Mouse (Mus musculus) midbrain, postnatal 0 days (tissue): ENCODE measurements at regions not wholly inside any gene's neighbourhood (a gene's known extent, or its start where the extent isn't known, plus 50 kb on each side); places are given as distances from the start of the nearest gene placed in this dataset.
"Not testable (repeated sequence)": the region's sequence is repeated elsewhere in the genome, so short reads cannot be mapped to it uniquely, and the experiment has no call there.

Experiments
- ATAC-seq: fragments of 200-750 bp; cut with Nextera tagmentation; 2 replicates; pipeline ENCODE4 v1.8.0; 2017; ENCODE audit warnings: moderate number of reproducible peaks, mild to moderate bottlenecking, moderate TSS enrichment, moderate library complexity; ENCODE audit not compliant: low FRiP score
- DNase-seq: peaks from one replicate; pipeline ENCODE4 v3.0.0-alpha.2; 2015; ENCODE audit warnings: low spot score
- H3K27ac ChIP-seq: fragments of 300-500 bp; sonication (generic); 2 replicates; pipeline ENCODE4 v1.5.1; 2014; ENCODE audit warnings: low read depth, mild to moderate bottlenecking, low read length, mixed read lengths
- H3K27me3 ChIP-seq: fragments of 300-500 bp; sonication (generic); 2 replicates; pipeline ENCODE4 v1.6.1; 2014; ENCODE audit warnings: low read length, control low read depth, mixed read lengths; ENCODE audit not compliant: insufficient read depth
- H3K36me3 ChIP-seq: fragments of 300-500 bp; sonication (generic); 2 replicates; pipeline ENCODE4 v1.6.1; 2014; ENCODE audit warnings: low read length, control low read depth, mixed read lengths; ENCODE audit not compliant: insufficient read depth
- H3K4me1 ChIP-seq: fragments of 300-500 bp; sonication (generic); 2 replicates; pipeline ENCODE4 v1.6.1; 2014; ENCODE audit warnings: mild to moderate bottlenecking, control low read depth, antibody characterized with exemption, low read length, mixed read lengths; ENCODE audit not compliant: insufficient read depth
- H3K4me2 ChIP-seq: fragments of 300-500 bp; sonication (generic); 2 replicates; pipeline ENCODE4 v1.6.1; 2014; ENCODE audit warnings: low read depth, mild to moderate bottlenecking, low read length, mixed read lengths; ENCODE audit not compliant: poor library complexity, severe bottlenecking
- H3K4me3 ChIP-seq: fragments of 300-500 bp; sonication (generic); 2 replicates; pipeline ENCODE4 v1.5.1; 2014; ENCODE audit warnings: low read depth, mild to moderate bottlenecking, low read length, moderate library complexity
- H3K9ac ChIP-seq: fragments of 300-500 bp; sonication (generic); replicated peaks from 2 replicates; pipeline ENCODE4 v1.6.1; 2014; ENCODE audit warnings: mild to moderate bottlenecking, low read length, moderate library complexity, mixed read lengths; ENCODE audit not compliant: poor library complexity, severe bottlenecking
- H3K9me3 ChIP-seq: fragments of 300-500 bp; sonication (generic); 2 replicates; pipeline ENCODE4 v1.6.1; 2016; ENCODE audit warnings: low read length, control low read depth
- CTCF ChIP-seq: IDR thresholded peaks from 2 replicates; pipeline ENCODE4 v1.5.1; 2016; ENCODE audit warnings: antibody characterized with exemption, mild to moderate bottlenecking
- WGBS: fragments of 180-500 bp; shearing (Covaris S2); extraction: QIAGEN DNeasy Blood & Tissue Kit; methylation state at CpG from one replicate; pipeline ENCODE4 v1.1.7; 2014; 5-methylcytosine and 5-hydroxymethylcytosine counted together

DNA sequence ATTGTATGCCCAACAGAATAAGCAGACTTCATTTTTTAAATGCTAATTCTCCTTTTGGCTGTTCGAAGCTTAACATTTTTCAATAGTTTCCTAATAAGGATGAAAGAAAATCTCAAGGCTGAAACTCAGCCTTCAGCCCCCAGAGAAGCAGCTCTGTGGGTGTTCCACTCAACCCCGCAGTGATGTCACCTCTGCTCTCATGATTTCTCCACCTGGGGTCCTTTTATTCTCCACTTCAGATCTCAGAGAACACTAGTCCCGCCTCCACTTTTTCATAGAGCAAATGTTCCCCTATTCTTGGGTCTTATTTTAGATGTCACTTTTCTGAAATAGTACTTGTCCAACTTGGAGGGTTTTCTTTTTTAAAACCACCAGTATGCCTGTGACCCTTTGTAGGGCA lies 567.3 kb downstream of the Cntn3 start:
- Histone ChIP-seq H3K9ac (no peak overlapping the region), H3K4me1 (no peaks in the 10 kb centered on the region), H3K4me3 (no peak overlapping the region), H3K36me3 (no peaks in the 10 kb centered on the region), H3K9me3 (no peaks in the 10 kb centered on the region), H3K27me3 (no peaks in the 10 kb centered on the region), H3K4me2 (no peak overlapping the region), H3K27ac (no peak overlapping the region)
- no peak for TF ChIP-seq CTCF
- DNase-seq (no peak), ATAC-seq (no peak)
- WGBS = 31% methylated on average over 3 of the region's 3 CpGs

DNA sequence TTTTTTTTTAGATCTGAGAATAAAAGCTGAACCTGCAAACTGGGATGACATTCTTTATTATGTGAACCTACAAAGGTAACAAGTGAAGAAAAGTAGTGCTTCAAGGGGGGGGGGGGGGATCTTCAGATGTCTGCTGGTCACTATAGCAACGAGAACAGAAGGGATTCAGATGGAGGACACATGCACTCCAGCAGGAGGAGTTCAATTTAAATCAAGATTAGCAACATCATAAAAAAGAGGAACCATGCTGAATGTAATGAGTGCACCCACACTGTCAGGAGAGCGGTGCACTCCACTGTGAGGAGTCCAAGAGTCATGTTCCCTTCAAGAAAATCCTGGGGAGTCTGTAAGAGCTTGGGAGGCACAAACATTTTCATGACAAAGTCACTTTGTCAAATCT lies 574.7 kb downstream of the Cntn3 start:
- Histone ChIP-seq H3K4me2 (no peak overlapping the region), H3K4me1 (no peaks in the 10 kb centered on the region), H3K27ac (no peak overlapping the region), H3K9me3 (no peaks in the 10 kb centered on the region), H3K4me3 (no peak overlapping the region), H3K27me3 (no peaks in the 10 kb centered on the region), H3K9ac (no peak overlapping the region), H3K36me3 (no peaks in the 10 kb centered on the region)
- WGBS = 15% methylated on average over 2 of the region's 2 CpGs
- peak; percentile 20; the same call in 1 of the 2 replicates for TF ChIP-seq CTCF
- ATAC-seq = no peak
- DNase-seq = no peak

DNA sequence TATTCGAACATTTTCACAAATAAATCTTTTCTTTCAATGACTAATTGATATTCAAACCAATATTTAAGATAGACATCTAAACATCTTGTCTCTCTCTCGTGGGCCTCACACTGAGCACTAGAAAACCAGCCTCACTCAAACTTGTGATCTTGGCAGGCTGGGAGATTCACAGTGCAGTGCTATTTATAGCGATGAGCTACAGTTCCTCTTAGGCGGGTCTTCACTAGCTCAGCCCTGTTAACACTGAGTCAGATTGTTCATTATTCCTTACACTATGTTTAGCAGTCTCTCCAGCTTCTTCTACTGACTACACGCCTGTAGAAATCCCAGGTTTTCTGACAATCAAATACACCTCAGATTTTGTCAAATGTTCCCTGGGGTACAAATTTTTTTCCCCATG lies 575.3 kb downstream of the Cntn3 start:
- ATAC-seq (no peak), DNase-seq (no peak)
- WGBS = 34% methylated on average over 5 of the region's 5 CpGs

DNA sequence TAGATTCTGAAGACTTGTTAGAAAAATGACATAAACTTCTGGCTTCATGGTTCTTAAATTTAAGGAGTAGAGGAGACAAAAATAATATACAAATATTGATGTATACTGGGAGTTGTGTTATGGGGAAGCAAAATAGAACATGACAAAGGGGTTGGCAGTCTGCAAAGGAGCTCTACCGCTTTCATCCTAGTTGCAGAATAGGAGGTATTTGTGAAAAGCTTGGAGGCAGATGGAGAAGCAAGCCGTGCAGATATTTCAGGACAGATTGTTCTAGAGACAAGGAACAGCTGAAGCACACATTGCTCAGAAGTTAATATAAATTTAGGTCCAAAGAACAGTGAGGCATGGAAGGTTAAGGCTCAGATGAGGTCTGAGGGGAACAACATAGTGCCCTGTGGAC lies 580.1 kb downstream of the Cntn3 start:
- 89% methylated on average over 2 of the region's 2 CpGs for WGBS
- ATAC-seq = no peak
- no peak for TF ChIP-seq CTCF
- Histone ChIP-seq H3K4me3 (no peak overlapping the region), H3K27ac (no peak overlapping the region), H3K36me3 (no peaks in the 10 kb centered on the region), H3K27me3 (no peaks in the 10 kb centered on the region), H3K9me3 (no peaks in the 10 kb centered on the region), H3K4me1 (no peaks in the 10 kb centered on the region), H3K9ac (no peak overlapping the region), H3K4me2 (no peak overlapping the region)
- DNase-seq = no peak

More for the DNA sequence above, 575.3 kb downstream of the Cntn3 start:
- Histone ChIP-seq H3K9me3 (no peaks in the 10 kb centered on the region), H3K4me1 (no peaks in the 10 kb centered on the region), H3K4me3 (no peak overlapping the region), H3K9ac (no peak overlapping the region), H3K27me3 (no peaks in the 10 kb centered on the region), H3K36me3 (no peaks in the 10 kb centered on the region), H3K4me2 (no peak overlapping the region), H3K27ac (no peak overlapping the region)
- no peak for TF ChIP-seq CTCF

DNA sequence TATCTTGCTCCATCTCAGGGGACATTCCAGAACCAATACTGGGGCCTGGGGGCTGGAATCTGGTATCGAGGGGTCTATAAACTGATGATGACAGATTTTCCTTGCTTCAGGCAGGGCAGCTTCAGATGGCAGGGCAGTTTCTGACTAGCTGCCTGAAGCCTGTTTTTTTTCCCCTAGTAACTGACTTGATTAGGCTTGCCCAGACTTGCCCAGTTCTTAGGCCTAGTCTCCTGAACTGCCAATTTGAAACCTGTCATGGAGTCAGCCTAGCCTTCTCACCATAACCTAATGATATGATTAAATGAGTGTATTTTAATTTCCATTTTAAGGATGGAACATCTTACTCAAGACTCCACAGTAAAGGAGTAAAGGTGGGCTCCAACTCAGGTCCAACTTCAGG lies 591.2 kb downstream of the Cntn3 start:
- 75% methylated on average over 1 of the region's 1 CpGs for WGBS
- Histone ChIP-seq H3K4me2 (no peak overlapping the region), H3K27me3 (no peaks in the 10 kb centered on the region), H3K9ac (no peak overlapping the region), H3K4me1 (no peaks in the 10 kb centered on the region), H3K4me3 (no peak overlapping the region), H3K27ac (no peak overlapping the region), H3K9me3 (no peaks in the 10 kb centered on the region), H3K36me3 (no peaks in the 10 kb centered on the region)
- no peak for DNase-seq
- no peak for TF ChIP-seq CTCF
- ATAC-seq = no peak

DNA sequence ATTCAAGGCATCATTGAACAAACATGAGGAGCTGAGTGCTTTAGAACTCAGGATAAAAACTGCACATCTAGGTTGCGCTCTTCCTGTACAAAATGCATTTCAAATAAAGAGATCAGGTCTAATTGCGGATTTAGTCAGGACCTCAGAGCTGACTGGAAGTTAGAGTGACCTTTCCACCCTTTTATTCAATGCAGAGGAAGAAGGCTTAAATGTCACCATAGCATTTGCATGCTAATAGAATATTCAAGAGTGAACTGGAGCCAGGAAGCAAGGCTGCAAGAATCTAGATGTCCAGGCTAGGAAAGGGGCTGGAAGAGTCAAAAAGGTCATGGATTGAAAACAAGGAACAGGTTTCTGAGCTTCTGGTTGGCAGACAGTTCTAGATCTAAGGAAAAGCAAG lies 593.7 kb downstream of the Cntn3 start:
- Histone ChIP-seq H3K36me3 (no peaks in the 10 kb centered on the region), H3K27me3 (no peaks in the 10 kb centered on the region), H3K4me2 (no peak overlapping the region), H3K9ac (no peak overlapping the region), H3K9me3 (no peaks in the 10 kb centered on the region), H3K4me3 (no peak overlapping the region), H3K4me1 (no peaks in the 10 kb centered on the region), H3K27ac (no peak overlapping the region)
- no peak for DNase-seq
- no peak for ATAC-seq
- WGBS = 56% methylated on average over 2 of the region's 2 CpGs
- no peak for TF ChIP-seq CTCF

DNA sequence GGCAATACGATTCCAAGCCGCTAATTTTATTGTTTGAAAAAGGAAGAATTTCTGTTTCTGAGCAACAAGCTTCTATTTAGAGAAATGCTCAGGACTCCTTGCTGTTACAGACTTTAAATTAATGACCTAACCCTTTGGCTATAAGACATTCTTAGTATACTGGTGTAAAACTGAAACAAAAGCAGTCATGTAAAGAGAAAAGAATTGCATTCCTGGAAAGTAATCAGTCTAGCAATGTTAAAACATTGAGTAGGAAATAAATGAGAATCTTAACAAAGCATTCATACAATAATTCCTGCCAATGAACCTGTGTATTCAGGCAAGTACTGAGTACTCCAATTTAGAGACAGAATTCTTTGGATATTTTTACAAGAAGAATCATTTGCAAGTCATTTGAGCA lies 587.2 kb upstream of the Pdzrn3 start:
- Histone ChIP-seq H3K4me2 (no peak overlapping the region), H3K36me3 (no peaks in the 10 kb centered on the region), H3K27ac (no peak overlapping the region), H3K4me1 (no peaks in the 10 kb centered on the region), H3K27me3 (no peaks in the 10 kb centered on the region), H3K9me3 (no peaks in the 10 kb centered on the region), H3K9ac (no peak overlapping the region), H3K4me3 (no peak overlapping the region)
- DNase-seq (no peak), ATAC-seq (no peak)
- WGBS = 87% methylated on average over 2 of the region's 2 CpGs
- no peak for TF ChIP-seq CTCF

DNA sequence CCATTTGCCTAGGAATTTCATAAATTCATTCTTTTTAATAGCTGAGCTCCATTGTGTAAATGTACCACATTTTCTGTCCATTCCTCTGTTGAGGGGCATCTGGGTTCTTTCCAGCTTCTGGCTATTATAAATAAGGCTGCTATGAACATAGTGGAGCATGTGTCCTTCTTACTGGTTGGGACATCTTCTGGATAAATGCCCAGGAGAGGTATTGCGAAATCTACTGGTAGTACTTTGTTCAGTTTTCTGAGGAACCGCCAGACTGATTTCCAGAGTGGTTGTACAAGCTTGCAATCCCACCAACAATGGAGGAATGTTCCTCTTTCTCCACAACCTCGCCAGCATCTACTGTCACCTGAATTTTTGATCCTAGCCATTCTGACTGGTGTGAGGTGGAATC lies 583.8 kb upstream of the Pdzrn3 start:
- WGBS = 88% methylated on average over 3 of the region's 3 CpGs
- ATAC-seq, H3K27ac ChIP-seq, H3K36me3 ChIP-seq, H3K27me3 ChIP-seq, H3K9ac ChIP-seq, H3K9me3 ChIP-seq, H3K4me2 ChIP-seq, DNase-seq, H3K4me1 ChIP-seq, H3K4me3 ChIP-seq: not testable (repeated sequence)
